Mouse (Mus musculus) spleen, adult 2 months (tissue): ENCODE measurements around the gene Rpia. TPM values are rescaled to one million over a fixed set of nuclear protein-coding genes. Genes with fewer than 3 reads are reported as not detected.
A peak's percentile ranks its signal among the peaks of the same experiment; 100 is the strongest.

ENCODE experiments used
- DNase-seq, 2 experiments: peaks; one replicate each; pipeline versions ENCODE4 v3.0.0 to v3.0.0-alpha.2; 2012 to 2021; ENCODE audit warnings: low spot score in 2 of 2, low read depth in 1 of 2
- H3K27ac ChIP-seq: fragments of 200-500 bp; 2 replicates; pipeline ENCODE4 v1.5.1; 2012; ENCODE audit warnings: low read length, inconsistent platforms; ENCODE audit not compliant: insufficient read depth
- H3K27me3 ChIP-seq: fragments of 200-500 bp; 2 replicates; pipeline ENCODE4 v1.6.1; 2012; ENCODE audit warnings: mild to moderate bottlenecking, moderate library complexity, low read length, inconsistent platforms; ENCODE audit not compliant: control insufficient read depth, insufficient read depth
- H3K36me3 ChIP-seq: fragments of 200-500 bp; 2 replicates; pipeline ENCODE4 v1.6.1; 2012; ENCODE audit warnings: mild to moderate bottlenecking, low read length, inconsistent platforms; ENCODE audit not compliant: control insufficient read depth, insufficient read depth
- H3K4me1 ChIP-seq: fragments of 200-500 bp; 2 replicates; pipeline ENCODE4 v1.6.1; 2011; ENCODE audit warnings: inconsistent platforms; ENCODE audit not compliant: control insufficient read depth, insufficient read depth, insufficient read length
- H3K4me3 ChIP-seq: fragments of 200-500 bp; 2 replicates; pipeline ENCODE4 v1.5.1; 2011; ENCODE audit warnings: mild to moderate bottlenecking, inconsistent platforms; ENCODE audit not compliant: insufficient read depth, insufficient read length; ENCODE audit errors: extremely low read depth
- CTCF ChIP-seq: fragments of 200-500 bp; IDR thresholded peaks from 2 replicates; pipeline ENCODE4 v1.5.1; 2011; ENCODE audit warnings: mild to moderate bottlenecking, inconsistent platforms; ENCODE audit not compliant: insufficient read depth, insufficient read length, insufficient replicate concordance; ENCODE audit errors: extremely low read depth
- POLR2A ChIP-seq: fragments of 200-500 bp; IDR thresholded peaks from 2 replicates; pipeline ENCODE4 v1.6.1; 2011; ENCODE audit warnings: low read depth, low read length, inconsistent platforms
- WGBS: fragments of 180-500 bp; shearing (Covaris S2); methylation state at CpG from one replicate; pipeline ENCODE4 v1.1.7; 2018; 5-methylcytosine and 5-hydroxymethylcytosine counted together
- polyA plus RNA-seq: library from polyadenylated mRNA; depleted of rRNA; stranded (reverse); fragments of >200 nt; gene quantifications from 2 replicates; pipeline ENCODE4 v1.2.3, GENCODE M21; 2012

Rpia gene
- polyA plus RNA-seq, 1 experiment: 12.7 TPM

- Histone ChIP-seq H3K4me1 (peaks cover 14% of the 10 kb centered on the region; the same call in 1 of the 2 replicates), H3K27me3 (no peaks in the 10 kb centered on the region), H3K27ac (peak overlapping the region; percentile 61), H3K4me3 (no peak overlapping the region), H3K36me3 (no peaks in the 10 kb centered on the region)
- DNase-seq: peak; percentile 77 to 89
- TF ChIP-seq CTCF (no peak), POLR2A (no peak)
- WGBS: 53% methylated on average over 18 of the region's 18 CpGs
Observed at GRCm38 (mm10) chr6:70813921-70814628, 22.0 kb upstream of the Rpia start.

GRCm38 (mm10) chr6:70812526-70812895 is 20.5 kb upstream of the Rpia start:
- Histone ChIP-seq H3K36me3 (no peaks in the 10 kb centered on the region), H3K4me3 (no peak overlapping the region), H3K27me3 (no peaks in the 10 kb centered on the region), H3K27ac (no peak overlapping the region), H3K4me1 (peaks cover 14% of the 10 kb centered on the region; the same call in 1 of the 2 replicates)
- no peak for DNase-seq
- TF ChIP-seq CTCF: no peak
- TF ChIP-seq POLR2A: no peak
- WGBS: 40% methylated on average over 4 of the region's 4 CpGs

- TF ChIP-seq CTCF (peak; percentile 90; the same call in 1 of the 2 replicates), POLR2A (no peak)
- Histone ChIP-seq H3K27me3 (no peaks in the 10 kb centered on the region), H3K36me3 (no peaks in the 10 kb centered on the region), H3K4me1 (peaks cover 14% of the 10 kb centered on the region; the same call in 1 of the 2 replicates), H3K4me3 (no peak overlapping the region), H3K27ac (no peak overlapping the region)
- peak; percentile 69 to 81 for DNase-seq
- WGBS: 23% methylated on average over 6 of the region's 6 CpGs
Observed at GRCm38 (mm10) chr6:70811557-70812525, 19.8 kb upstream of the Rpia start.

- WGBS: 84% methylated on average over 1 of the region's 1 CpGs
Observed at GRCm38 (mm10) chr6:70810524-70810923, 18.5 kb upstream of the Rpia start.

GRCm38 (mm10) chr6:70806514-70806912 is 14.5 kb upstream of the Rpia start:
- Histone ChIP-seq H3K27ac (no peak overlapping the region), H3K4me1 (peaks cover 5% of the 10 kb centered on the region; the same call in 1 of the 2 replicates), H3K27me3 (peaks cover 2% of the 10 kb centered on the region; the same call in 1 of the 2 replicates), H3K4me3 (no peak overlapping the region), H3K36me3 (no peaks in the 10 kb centered on the region)
- TF ChIP-seq CTCF (no peak), POLR2A (no peak)
- DNase-seq: no peak
- 76% methylated on average over 1 of the region's 1 CpGs for WGBS

More at GRCm38 (mm10) chr6:70810524-70810923, 18.5 kb upstream of the Rpia start:
- DNase-seq: no peak
- Histone ChIP-seq H3K27ac (no peak overlapping the region), H3K4me1 (peaks cover 16% of the 10 kb centered on the region; the same call in 1 of the 2 replicates), H3K4me3 (no peak overlapping the region), H3K27me3 (no peaks in the 10 kb centered on the region), H3K36me3 (no peaks in the 10 kb centered on the region)
- no peak for TF ChIP-seq POLR2A
- TF ChIP-seq CTCF: no peak

- H3K27ac ChIP-seq: no peak overlapping the region
- peaks cover 5% of the 10 kb centered on the region; the same call in 1 of the 2 replicates for H3K4me1 ChIP-seq
- H3K36me3 ChIP-seq: no peaks in the 10 kb centered on the region
- TF ChIP-seq POLR2A (no peak), CTCF (peak; percentile 37; the same call in 1 of the 2 replicates)
- H3K4me3 ChIP-seq: no peak overlapping the region
- H3K27me3 ChIP-seq: peaks cover 2% of the 10 kb centered on the region; the same call in 1 of the 2 replicates
- DNase-seq: peak; percentile 54 to 61
- WGBS: 24% methylated on average over 13 of the region's 13 CpGs
Observed at GRCm38 (mm10) chr6:70805820-70806513, 13.9 kb upstream of the Rpia start.
